Mouse (Mus musculus) retina, adult 2 months (tissue): Measurements from ENCODE around the gene Slc25a16.

Source experiments
- DNase-seq: peaks from one replicate; pipeline ENCODE4 v3.0.0-alpha.2; 2012; ENCODE audit warnings: low read depth, low spot score

Gene Slc25a16

DNA sequence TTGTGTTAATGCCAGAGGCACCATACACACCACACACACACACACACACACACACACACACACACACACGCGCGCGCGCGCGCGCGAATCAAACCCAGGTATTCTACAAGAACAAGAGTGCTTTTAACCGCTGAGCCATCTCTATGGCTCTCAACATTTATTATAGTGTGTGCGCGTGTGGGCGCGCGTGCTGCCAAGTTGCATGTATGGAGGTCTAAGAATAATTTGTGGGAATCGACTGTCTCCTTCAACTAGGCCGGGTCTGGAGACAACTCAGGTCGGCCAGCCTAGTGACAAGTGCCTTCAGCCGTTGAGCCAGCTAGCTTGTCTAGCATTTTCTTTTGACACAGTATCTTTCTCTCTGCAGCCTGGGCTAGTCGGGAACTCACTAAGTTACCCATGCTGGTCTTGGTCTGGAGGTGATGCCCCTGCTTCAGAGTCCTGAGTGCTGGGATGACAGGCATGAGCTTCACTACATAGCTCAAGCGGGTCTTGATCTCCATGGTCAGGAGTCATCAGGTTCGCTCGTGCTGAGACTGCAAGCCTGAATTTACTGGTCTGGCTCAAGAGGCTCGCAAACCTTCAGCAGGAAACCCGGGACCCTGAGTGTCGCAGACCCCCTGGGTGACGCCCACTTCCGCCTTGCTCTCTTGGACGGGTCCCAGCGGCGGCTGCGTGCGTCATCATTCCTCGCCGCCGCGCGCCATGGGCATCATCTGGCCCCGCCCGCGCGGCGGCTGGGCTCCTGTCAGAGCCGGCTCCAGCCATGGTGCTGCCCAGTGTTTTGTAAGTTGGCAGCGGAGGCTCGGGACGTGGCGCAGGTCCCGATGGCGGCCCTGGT is at the start of gene Slc25a16:
Gene Slc25a16, plus strand, starts transcription at position 709 of the 841 bp plus-strand sequence.
- DNase-seq = peak; percentile 75

GRCm38 (mm10) chr10:62874828-62875227 is 45.6 kb upstream of the Slc25a16 start:
- no peak for DNase-seq

DNA sequence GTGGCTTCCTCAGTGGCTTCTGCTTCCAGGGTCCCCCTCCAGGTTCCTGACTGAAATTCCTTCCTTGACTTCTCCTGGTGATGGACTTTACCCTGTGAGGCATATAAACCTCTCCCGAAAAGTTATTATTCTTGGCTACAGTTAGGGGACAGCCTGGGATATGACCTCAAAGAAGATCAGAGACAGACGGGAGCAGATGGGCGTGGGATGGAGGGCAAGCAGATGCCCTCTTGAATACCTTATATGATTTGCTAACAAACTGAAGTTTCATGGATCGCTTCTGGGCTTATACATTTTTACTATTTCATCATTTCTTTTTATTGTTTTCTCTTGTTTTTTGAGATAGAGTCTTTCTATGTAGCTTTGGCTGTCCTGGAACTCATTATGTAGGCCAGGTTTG is 44.9 kb upstream of the Slc25a16 start:
- no peak for DNase-seq

DNA sequence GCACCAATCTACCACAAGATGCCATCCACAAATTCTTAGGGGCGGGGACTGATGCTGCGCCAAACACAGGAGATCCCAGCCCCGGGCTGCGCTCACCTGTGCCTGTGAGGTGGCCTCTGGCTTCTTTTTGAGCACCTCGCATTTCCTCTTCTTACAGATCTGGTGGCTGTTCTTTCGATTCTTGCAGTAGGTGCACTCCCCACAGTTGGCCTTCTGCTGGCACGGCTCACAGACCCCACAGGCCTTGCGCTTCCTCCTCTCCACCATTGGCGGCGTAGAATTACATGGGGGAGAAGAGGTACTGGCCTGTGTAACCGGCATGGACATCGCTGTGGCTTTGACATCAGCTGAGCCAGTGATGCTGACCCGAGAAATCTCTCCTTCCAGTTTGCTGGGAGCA is 42.4 kb upstream of the Slc25a16 start:
- no peak for DNase-seq

DNA sequence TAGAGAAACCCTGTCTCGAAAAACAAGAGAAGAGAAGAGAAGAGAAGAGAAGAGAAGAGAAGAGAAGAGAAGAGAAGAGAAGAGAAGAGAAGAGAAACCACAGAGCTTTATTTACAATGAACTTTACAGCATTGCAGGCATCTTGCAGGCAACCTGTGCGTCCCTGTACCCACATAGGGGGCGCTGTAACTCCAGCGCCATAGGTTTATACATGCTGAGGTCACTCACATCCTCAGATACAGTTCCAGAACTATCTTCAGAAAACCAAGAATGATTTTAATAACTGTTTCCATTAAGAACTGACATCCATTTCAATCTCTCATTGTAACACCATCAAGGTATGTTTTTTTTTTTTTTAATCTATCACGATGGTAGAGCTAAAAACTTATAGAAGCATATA is 39.2 kb upstream of the Slc25a16 start:
- no peak for DNase-seq

DNA sequence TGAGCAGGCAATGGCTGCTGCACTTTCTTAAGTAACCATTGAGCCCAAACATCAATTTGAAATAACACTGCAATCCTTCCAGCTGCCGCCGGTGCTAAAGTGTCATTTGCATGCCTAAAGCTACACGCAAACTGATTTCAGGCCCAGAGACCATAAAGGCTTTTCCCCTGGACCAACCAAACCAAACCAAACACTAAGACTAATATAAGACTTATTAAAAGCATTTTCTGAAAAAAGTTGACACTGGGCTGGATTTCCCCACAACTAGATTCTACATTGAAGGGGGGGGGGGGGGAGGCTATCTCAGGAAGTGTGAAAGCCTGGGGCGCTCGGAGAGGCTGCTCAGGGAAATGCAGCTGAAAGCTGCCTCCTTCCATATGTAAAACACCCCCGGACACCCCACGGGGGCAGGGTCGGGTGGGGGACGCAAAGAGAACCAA is 36.5 kb upstream of the Slc25a16 start:
- no peak for DNase-seq

- DNase-seq = no peak
Observed at GRCm38 (mm10) chr10:62884517-62884916, 35.9 kb upstream of the Slc25a16 start.

DNA sequence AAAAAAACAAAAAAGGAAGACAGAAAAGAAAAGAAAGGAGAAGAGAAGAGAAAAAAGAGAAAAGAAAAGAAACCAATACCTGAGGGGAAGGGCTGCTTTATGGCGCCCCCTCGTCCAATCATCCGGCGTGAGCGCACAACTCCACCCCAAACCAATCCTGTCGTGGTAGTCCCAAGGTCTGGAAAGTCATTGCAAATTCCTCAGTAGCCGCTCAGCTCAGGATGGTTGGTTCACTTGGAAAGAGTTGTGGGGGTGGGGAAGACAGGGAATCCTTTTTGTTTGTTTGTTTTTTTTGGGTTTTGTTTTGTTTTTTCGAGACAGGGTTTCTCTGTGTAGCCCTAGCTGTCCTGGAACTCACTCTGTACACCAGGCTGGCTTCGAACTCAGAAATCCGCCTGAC is 35.0 kb upstream of the Slc25a16 start:
- no peak for DNase-seq

- DNase-seq = no peak
Observed at GRCm38 (mm10) chr10:62885969-62886798, 34.2 kb upstream of the Slc25a16 start.

- no peak for DNase-seq
Observed at GRCm38 (mm10) chr10:62886799-62887591, 33.4 kb upstream of the Slc25a16 start.

DNA sequence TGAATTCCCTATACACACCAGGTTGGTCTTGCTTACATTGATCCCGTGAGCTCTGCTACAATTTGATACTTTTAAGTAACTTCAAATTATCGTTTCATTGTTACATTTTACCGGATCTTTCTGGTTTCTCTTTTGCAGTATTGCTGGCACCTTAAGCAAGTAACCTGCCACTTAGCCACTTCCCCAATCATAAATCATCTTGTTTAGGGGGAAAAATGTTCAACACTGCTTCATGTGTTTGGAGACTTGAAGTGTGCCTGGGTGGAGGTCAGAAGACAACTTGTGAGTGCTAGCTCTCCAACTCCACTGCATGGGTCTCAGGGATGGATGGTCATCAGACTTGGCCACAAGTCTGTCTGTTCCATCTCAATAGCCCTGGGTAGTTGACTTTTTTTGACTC is 29.4 kb upstream of the Slc25a16 start:
- DNase-seq = no peak

- no peak for DNase-seq
Observed at GRCm38 (mm10) chr10:62892549-62893232, 27.7 kb upstream of the Slc25a16 start.

DNA sequence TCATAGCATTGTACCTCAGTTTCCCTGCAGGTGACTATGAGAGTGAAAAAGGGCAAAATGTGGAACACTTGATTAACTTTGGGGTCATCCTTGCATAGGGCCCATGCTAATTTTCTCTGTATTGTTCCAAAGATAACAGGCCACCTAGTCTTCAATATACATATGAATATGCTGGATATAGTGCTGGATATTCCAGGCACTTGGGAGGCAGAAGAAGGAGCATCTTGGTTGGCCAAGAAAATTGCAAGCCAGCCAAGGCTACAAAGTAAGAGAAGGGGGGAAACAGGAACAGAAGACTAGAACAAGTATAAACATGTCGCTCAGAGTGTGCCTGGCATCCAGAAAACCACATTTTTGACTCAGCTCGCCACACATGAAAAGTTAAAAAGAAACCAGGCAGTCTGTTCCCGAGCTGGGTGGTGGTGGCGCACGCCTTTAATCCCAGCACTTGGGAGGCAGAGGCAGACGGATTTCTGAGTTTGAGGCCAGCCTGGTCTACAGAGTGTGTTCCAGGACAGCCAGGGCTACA is 27.0 kb upstream of the Slc25a16 start:
- DNase-seq = no peak

DNA sequence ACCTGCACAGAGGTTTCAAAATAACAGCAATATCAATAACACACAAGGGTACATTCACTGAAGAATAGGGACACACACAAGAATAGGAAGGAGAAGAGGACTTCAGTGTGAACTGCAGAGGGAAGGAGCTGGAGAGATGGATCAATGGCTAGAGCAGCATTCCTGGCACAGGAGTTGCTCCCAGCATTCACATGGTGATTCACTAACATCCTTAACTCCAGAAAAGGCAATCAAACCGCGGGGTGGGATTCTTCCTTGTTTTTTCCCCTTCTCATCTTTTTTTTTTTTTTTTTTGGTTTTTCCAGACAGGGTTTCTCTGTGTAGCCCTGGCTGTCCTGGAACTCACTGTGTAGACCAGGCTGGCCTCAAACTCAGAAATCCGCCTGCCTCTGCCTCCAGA is 26.0 kb upstream of the Slc25a16 start:
- no peak for DNase-seq

DNA sequence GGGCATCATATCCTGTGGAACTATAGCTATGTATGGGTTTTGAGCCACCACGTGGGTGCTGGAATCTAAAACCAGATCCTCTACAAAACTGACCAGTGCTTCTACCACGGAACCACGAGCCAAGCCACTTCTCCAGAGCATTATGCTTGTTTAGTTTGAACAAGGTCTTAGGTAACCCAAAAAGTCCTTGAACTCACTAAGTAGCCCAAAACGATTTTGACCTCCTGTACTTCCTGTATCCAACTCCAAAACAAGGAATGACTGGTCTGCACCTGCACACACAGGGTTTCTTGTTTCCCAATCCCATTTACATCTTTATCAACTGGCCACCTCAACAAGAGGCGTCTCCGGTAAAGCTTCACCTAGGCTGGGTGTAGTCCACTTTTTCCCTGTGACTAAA is 25.0 kb upstream of the Slc25a16 start:
- DNase-seq = no peak

DNA sequence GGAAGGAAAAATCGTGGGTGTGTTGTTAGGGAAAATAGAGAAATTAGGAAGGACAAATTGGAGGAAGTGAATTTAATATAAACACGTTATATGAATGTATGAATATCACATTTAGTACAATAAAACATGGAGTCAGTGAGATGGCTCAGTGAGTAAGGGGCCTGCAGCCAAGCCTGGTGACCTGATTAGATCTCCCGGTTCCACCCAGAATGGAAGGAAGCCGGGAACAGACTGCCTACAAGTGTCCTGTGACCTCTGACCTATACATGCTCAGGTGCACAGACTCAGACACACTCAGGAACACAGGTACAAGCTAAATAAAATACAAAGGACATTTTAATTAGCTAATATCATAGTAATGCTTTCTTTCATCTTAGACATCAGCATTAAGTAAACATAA is 24.4 kb upstream of the Slc25a16 start:
- no peak for DNase-seq

GRCm38 (mm10) chr10:62896774-62897173 is 23.7 kb upstream of the Slc25a16 start:
- no peak for DNase-seq

DNA sequence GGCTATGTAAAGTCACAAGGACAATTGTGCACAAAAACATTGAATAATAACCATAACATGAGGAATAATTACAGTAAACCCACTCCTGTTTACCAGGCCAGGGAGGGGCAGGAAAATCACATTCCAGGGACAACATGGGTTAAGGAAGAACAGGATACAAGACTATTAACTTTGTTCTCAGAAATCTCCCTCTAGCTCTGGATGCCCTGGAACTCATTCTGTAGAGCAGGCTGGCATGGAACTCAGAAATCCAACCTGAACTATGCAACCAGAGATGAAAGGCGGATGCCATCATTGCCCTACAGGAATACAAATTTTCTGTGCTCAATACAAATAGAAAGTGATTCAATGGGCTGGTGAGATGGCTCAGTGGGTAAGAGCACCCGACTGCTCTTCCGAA is 23.0 kb upstream of the Slc25a16 start:
- no peak for DNase-seq

- DNase-seq = no peak
Observed at GRCm38 (mm10) chr10:62898061-62898460, 22.4 kb upstream of the Slc25a16 start.

GRCm38 (mm10) chr10:62900144-62900543 is 20.3 kb upstream of the Slc25a16 start:
- no peak for DNase-seq

DNA sequence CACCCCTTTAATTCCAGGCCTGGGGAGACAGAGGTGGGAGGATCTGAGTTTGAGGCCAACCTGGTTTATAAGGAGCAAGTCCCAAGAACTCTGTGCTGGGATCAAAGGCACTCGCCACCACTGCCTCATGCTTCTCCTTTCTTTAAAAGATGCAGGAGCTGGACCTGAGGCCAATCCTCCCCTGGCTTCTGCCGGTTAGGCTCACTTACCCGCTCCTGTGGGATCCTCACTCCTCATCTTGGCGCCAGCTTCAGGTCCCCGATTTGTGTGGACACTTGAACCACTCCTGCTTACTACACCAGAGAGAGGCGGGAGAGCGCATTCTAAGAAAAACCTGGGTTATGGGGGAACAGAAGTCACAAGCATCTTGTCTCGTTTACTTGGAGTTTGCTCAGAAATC is 18.6 kb upstream of the Slc25a16 start:
- DNase-seq = no peak
